Mouse (Mus musculus): ENCODE measurements at regions not wholly inside any gene's neighbourhood (a gene's known extent, or its start where the extent isn't known, plus 50 kb on each side); places are given as distances from the start of the nearest gene placed in this dataset.
A peak's percentile ranks its signal among the peaks of the same experiment; 100 is the strongest.

- DNase-seq (ENCODE audit: extremely low spot score in 1 of 2, low spot score in 2 of 2): no peak
- H3K4me3 ChIP-seq: no peak overlapping the region
- H3K27ac ChIP-seq: no peak overlapping the region
- intact Hi-C loops (cut with DNase I): no loop called here
- TF ChIP-seq CTCF (IDR thresholded peaks at IDR 0.05): peak; percentile 15
Measured at GRCm38 (mm10) chr16:93218402-93218801, 385.5 kb downstream of the Setd4 start.

GRCm38 (mm10) chr16:93217600-93218226 lies 386.1 kb downstream of the Setd4 start:
- DNase-seq (ENCODE audit: extremely low spot score in 1 of 2, low spot score in 2 of 2): no peak
- TF ChIP-seq CTCF (IDR thresholded peaks at IDR 0.05): no peak
- intact Hi-C loops (cut with DNase I): no loop called here

GRCm38 (mm10) chr16:93215630-93216029 lies 388.2 kb downstream of the Setd4 start:
- no peak for DNase-seq (ENCODE audit: extremely low spot score in 1 of 2, low spot score in 2 of 2)
- no peak overlapping the region for H3K27ac ChIP-seq
- intact Hi-C loops (cut with DNase I): no loop called here
- H3K4me3 ChIP-seq: no peak overlapping the region
- no peak for TF ChIP-seq CTCF (IDR thresholded peaks at IDR 0.05)

More at GRCm38 (mm10) chr16:93217600-93218226, 386.1 kb downstream of the Setd4 start:
- no peak overlapping the region for H3K27ac ChIP-seq
- no peak overlapping the region for H3K4me3 ChIP-seq

- H3K27ac ChIP-seq: no peak overlapping the region
- intact Hi-C loops (cut with DNase I): no loop called here
- TF ChIP-seq CTCF (IDR thresholded peaks at IDR 0.05): no peak
- DNase-seq (ENCODE audit: extremely low spot score in 1 of 2, low spot score in 2 of 2): no peak
- no peak overlapping the region for H3K4me3 ChIP-seq
Measured at GRCm38 (mm10) chr16:93213618-93214017, 387.7 kb upstream of the Runx1 start.

GRCm38 (mm10) chr16:93207675-93208074 lies 381.7 kb upstream of the Runx1 start:
- intact Hi-C loops (cut with DNase I): no loop called here
- no peak overlapping the region for H3K4me3 ChIP-seq
- TF ChIP-seq CTCF (IDR thresholded peaks at IDR 0.05): no peak
- DNase-seq (ENCODE audit: extremely low spot score in 1 of 2, low spot score in 2 of 2): no peak
- H3K27ac ChIP-seq: no peak overlapping the region

- H3K27ac ChIP-seq: no peak overlapping the region
- TF ChIP-seq CTCF (IDR thresholded peaks at IDR 0.05): no peak
- intact Hi-C loops (cut with DNase I): no loop called here
- DNase-seq (ENCODE audit: extremely low spot score in 1 of 2, low spot score in 2 of 2): no peak
- H3K4me3 ChIP-seq: no peak overlapping the region
Measured at GRCm38 (mm10) chr16:93207217-93207616, 381.3 kb upstream of the Runx1 start.

GRCm38 (mm10) chr16:93206325-93206724 lies 380.4 kb upstream of the Runx1 start:
- H3K4me3 ChIP-seq: no peak overlapping the region
- H3K27ac ChIP-seq: no peak overlapping the region
- no peak for DNase-seq (ENCODE audit: extremely low spot score in 1 of 2, low spot score in 2 of 2)
- intact Hi-C loops (cut with DNase I): no loop called here
- TF ChIP-seq CTCF (IDR thresholded peaks at IDR 0.05): no peak

- intact Hi-C loops (cut with DNase I): no loop called here
- TF ChIP-seq CTCF (IDR thresholded peaks at IDR 0.05): no peak
- Histone ChIP-seq H3K27ac (no peak overlapping the region), H3K4me3 (no peak overlapping the region)
- DNase-seq (ENCODE audit: extremely low spot score in 1 of 2, low spot score in 2 of 2): no peak
Measured at GRCm38 (mm10) chr16:93204601-93205000, 378.7 kb upstream of the Runx1 start.

- TF ChIP-seq CTCF (IDR thresholded peaks at IDR 0.05): no peak
- DNase-seq (ENCODE audit: extremely low spot score in 1 of 2, low spot score in 2 of 2): no peak
- intact Hi-C loops (cut with DNase I): no loop called here
- H3K4me3 ChIP-seq: no peak overlapping the region
- no peak overlapping the region for H3K27ac ChIP-seq
Measured at GRCm38 (mm10) chr16:93202591-93202990, 376.6 kb upstream of the Runx1 start.

GRCm38 (mm10) chr16:93197300-93197699 lies 371.4 kb upstream of the Runx1 start:
- no peak overlapping the region for H3K4me3 ChIP-seq
- no peak overlapping the region for H3K27ac ChIP-seq
- no peak for TF ChIP-seq CTCF (IDR thresholded peaks at IDR 0.05)
- intact Hi-C loops (cut with DNase I): no loop called here
- no peak for DNase-seq (ENCODE audit: extremely low spot score in 1 of 2, low spot score in 2 of 2)

- intact Hi-C loops (cut with DNase I): no loop called here
- TF ChIP-seq CTCF (IDR thresholded peaks at IDR 0.05): no peak
- no peak for DNase-seq (ENCODE audit: extremely low spot score in 1 of 2, low spot score in 2 of 2)
- H3K27ac ChIP-seq: no peak overlapping the region
- H3K4me3 ChIP-seq: no peak overlapping the region
Measured at GRCm38 (mm10) chr16:93193921-93194481, 368.1 kb upstream of the Runx1 start.

GRCm38 (mm10) chr16:93193263-93193662 lies 367.3 kb upstream of the Runx1 start:
- H3K27ac ChIP-seq: no peak overlapping the region
- intact Hi-C loops (cut with DNase I): no loop called here
- H3K4me3 ChIP-seq: no peak overlapping the region
- no peak for DNase-seq (ENCODE audit: extremely low spot score in 1 of 2, low spot score in 2 of 2)
- TF ChIP-seq CTCF (IDR thresholded peaks at IDR 0.05): no peak

GRCm38 (mm10) chr16:93192651-93193173 lies 366.8 kb upstream of the Runx1 start:
- no peak for TF ChIP-seq CTCF (IDR thresholded peaks at IDR 0.05)

More at GRCm38 (mm10) chr16:93192651-93193173, 366.8 kb upstream of the Runx1 start:
- H3K27ac ChIP-seq: no peak overlapping the region
- H3K4me3 ChIP-seq: no peak overlapping the region
- DNase-seq (ENCODE audit: extremely low spot score in 1 of 2, low spot score in 2 of 2): no peak
- intact Hi-C loops (cut with DNase I): no loop called here
